Mouse (Mus musculus) CH12.LX (cell line): ENCODE measurements around the gene Pde11a. TPM values are rescaled to one million over a fixed set of nuclear protein-coding genes. Genes with fewer than 3 reads are reported as not detected.

Source experiments
- DNase-seq: peaks from one replicate; pipeline ENCODE4 v3.0.0-alpha.2; 2013; ENCODE audit errors: extremely low read depth
- H3K27ac ChIP-seq: 2 replicates; pipeline ENCODE4 v1.5.1; 2012; ENCODE audit warnings: low read depth, mild to moderate bottlenecking, control low read depth, moderate library complexity; ENCODE audit not compliant: insufficient read depth
- H3K27me3 ChIP-seq: replicated peaks from 2 replicates; pipeline ENCODE3; 2012; ENCODE audit warnings: inconsistent platforms
- H3K36me3 ChIP-seq, 2 experiments: replicated peaks in 1 of 2; 2 replicates each; pipeline versions ENCODE3 to v1.6.1; 2012; ENCODE audit warnings: inconsistent platforms in 1 of 2, low read length in 1 of 2, mild to moderate bottlenecking in 1 of 2, mixed read lengths in 1 of 2, moderate library complexity in 1 of 2; ENCODE audit not compliant: control insufficient read depth in 1 of 2, insufficient read depth in 1 of 2
- H3K4me1 ChIP-seq, 2 experiments: 2 replicates each; pipeline ENCODE4 v1.6.1; 2012; ENCODE audit warnings: inconsistent platforms in 1 of 2, moderate library complexity in 1 of 2; ENCODE audit not compliant: insufficient read depth in 2 of 2, control insufficient read depth in 1 of 2
- H3K4me2 ChIP-seq: 2 replicates; pipeline ENCODE4 v1.6.1; 2012; ENCODE audit warnings: low read depth, mild to moderate bottlenecking, control low read depth; ENCODE audit not compliant: poor library complexity, insufficient read depth, severe bottlenecking
- H3K4me3 ChIP-seq, 3 experiments: fragments of 150-350 bp in 1 of 3; sonication (generic) in 1 of 3; replicated peaks in 1 of 3; 2 replicates each; pipeline versions ENCODE3 to v1.5.1; 2011 to 2012; ENCODE audit warnings: low read depth in 2 of 3, low read length in 2 of 3, mild to moderate bottlenecking in 2 of 3, moderate library complexity in 2 of 3, control low read depth in 1 of 3, improper control_type of control experiment in 1 of 3, inconsistent platforms in 1 of 3, mixed read lengths in 1 of 3; ENCODE audit not compliant: poor library complexity in 1 of 3
- H3K79me2 ChIP-seq: replicated peaks from 2 replicates; pipeline ENCODE4 v1.6.1; 2012; ENCODE audit warnings: mild to moderate bottlenecking, moderate library complexity; ENCODE audit not compliant: control insufficient read depth, poor library complexity, insufficient read depth, severe bottlenecking; ENCODE audit errors: extremely low read depth
- H3K9ac ChIP-seq: 2 replicates; pipeline ENCODE4 v1.6.1; 2012; ENCODE audit warnings: low read depth, mild to moderate bottlenecking, control low read depth, moderate library complexity; ENCODE audit not compliant: insufficient read depth
- H3K9me3 ChIP-seq: replicated peaks from 2 replicates; pipeline ENCODE3; 2012; ENCODE audit warnings: low read length, inconsistent platforms, mixed read lengths
- CHD1 ChIP-seq: IDR thresholded peaks from 2 replicates; pipeline ENCODE4 v1.6.1; 2012; ENCODE audit warnings: low read depth, low read length, improper control_type of control experiment, inconsistent platforms
- CHD2 ChIP-seq: IDR thresholded peaks from 2 replicates; pipeline ENCODE4 v1.6.1; 2011; ENCODE audit warnings: low read length, improper control_type of control experiment
- CTCF ChIP-seq, 2 experiments: IDR thresholded peaks in 1 of 2; conservative IDR thresholded peaks in 1 of 2; 2 replicates each; pipeline ENCODE4 v1.5.1; 2011 to 2012; ENCODE audit warnings: low read depth in 2 of 2, low read length in 2 of 2, improper control_type of control experiment in 1 of 2, inconsistent platforms in 1 of 2, mild to moderate bottlenecking in 1 of 2, moderate library complexity in 1 of 2
- E2F4 ChIP-seq: IDR thresholded peaks from 2 replicates; pipeline ENCODE4 v1.6.1; 2011; ENCODE audit warnings: low read depth, low read length, improper control_type of control experiment; ENCODE audit not compliant: insufficient replicate concordance
- ELF1 ChIP-seq: IDR thresholded peaks from 2 replicates; pipeline ENCODE4 v1.6.1; 2014; ENCODE audit warnings: low read depth, mild to moderate bottlenecking, inconsistent platforms, low read length, improper control_type of control experiment
- ETS1 ChIP-seq: conservative IDR thresholded peaks from 2 replicates; pipeline ENCODE4 v1.6.1; 2012; ENCODE audit warnings: low read depth, mild to moderate bottlenecking, inconsistent platforms, low read length, improper control_type of control experiment, moderate library complexity
- JUN ChIP-seq: IDR thresholded peaks from 2 replicates; pipeline ENCODE4 v1.6.1; 2011; ENCODE audit warnings: low read depth, mild to moderate bottlenecking, low read length, improper control_type of control experiment, moderate library complexity; ENCODE audit not compliant: insufficient read depth
- KAT2A ChIP-seq: IDR thresholded peaks from 2 replicates; pipeline ENCODE4 v1.6.1; 2012; ENCODE audit warnings: low read length, improper control_type of control experiment, inconsistent platforms; ENCODE audit not compliant: insufficient replicate concordance
- MAFK ChIP-seq: IDR thresholded peaks from 2 replicates; pipeline ENCODE4 v1.6.1; 2011; ENCODE audit warnings: low read length, improper control_type of control experiment; ENCODE audit not compliant: insufficient replicate concordance
- MAX ChIP-seq: IDR thresholded peaks from 2 replicates; pipeline ENCODE4 v1.6.1; 2011; ENCODE audit warnings: low read length, improper control_type of control experiment
- MXI1 ChIP-seq: IDR thresholded peaks from 2 replicates; pipeline ENCODE4 v1.6.1; 2011; ENCODE audit warnings: mild to moderate bottlenecking, low read depth, low read length, improper control_type of control experiment
- MYC ChIP-seq: IDR thresholded peaks from 2 replicates; pipeline ENCODE4 v1.6.1; 2011; ENCODE audit warnings: low read depth, mild to moderate bottlenecking, improper control_type of control experiment, low read length
- NELFE ChIP-seq: IDR thresholded peaks from 2 replicates; pipeline ENCODE4 v1.6.1; 2011; ENCODE audit warnings: low read depth, low read length, improper control_type of control experiment
- POLR2AphosphoS2 ChIP-seq: IDR thresholded peaks from 2 replicates; pipeline ENCODE4 v1.6.1; 2011; ENCODE audit warnings: low read depth, low read length, improper control_type of control experiment
- RCOR1 ChIP-seq: conservative IDR thresholded peaks from 2 replicates; pipeline ENCODE4 v1.6.1; 2012; ENCODE audit warnings: low read depth, mild to moderate bottlenecking, inconsistent platforms, low read length, improper control_type of control experiment
- SMC3 ChIP-seq: IDR thresholded peaks from 2 replicates; pipeline ENCODE4 v1.6.1; 2011; ENCODE audit warnings: low read depth, low read length, improper control_type of control experiment
- TBP ChIP-seq: conservative IDR thresholded peaks from 2 replicates; pipeline ENCODE4 v1.6.1; 2011; ENCODE audit warnings: low read depth, low read length, improper control_type of control experiment
- TCF12 ChIP-seq: IDR thresholded peaks from 2 replicates; pipeline ENCODE4 v1.6.1; 2014; ENCODE audit warnings: low read depth, mild to moderate bottlenecking, inconsistent platforms, low read length, improper control_type of control experiment
- USF1 ChIP-seq: IDR thresholded peaks from 2 replicates; pipeline ENCODE4 v1.6.1; 2014; ENCODE audit warnings: low read depth, mild to moderate bottlenecking, inconsistent platforms, low read length, improper control_type of control experiment
- USF2 ChIP-seq: conservative IDR thresholded peaks from 2 replicates; pipeline ENCODE4 v1.6.1; 2011; ENCODE audit warnings: low read depth, low read length, improper control_type of control experiment
- ZC3H11A ChIP-seq: IDR thresholded peaks from 2 replicates; pipeline ENCODE4 v1.6.1; 2012; ENCODE audit warnings: low read depth, mild to moderate bottlenecking, inconsistent platforms, low read length, improper control_type of control experiment
- ZMIZ1 ChIP-seq: IDR thresholded peaks from 2 replicates; pipeline ENCODE4 v1.6.1; 2012; ENCODE audit warnings: low read depth, mild to moderate bottlenecking, inconsistent platforms, low read length, improper control_type of control experiment
- ZNF384 ChIP-seq: IDR thresholded peaks from 2 replicates; pipeline ENCODE4 v1.6.1; 2012; ENCODE audit warnings: low read depth, low read length, improper control_type of control experiment, inconsistent platforms
- dilution Hi-C: fragments of 300-500 bp; cut with MboI; formaldehyde crosslinking; loops from 2 replicates; pipeline ENCODE4 v1.14.3; 2020; ENCODE audit warnings: low sequenced_read_pairs; ENCODE audit not compliant: extremely low pct_unique_long_range_greater_than_20kb, extremely low pct_ligation_motif_present
- in situ Hi-C: fragments of 300-500 bp; cut with MboI; formaldehyde crosslinking; loops from 3 replicates; pipeline ENCODE4 v1.14.3; 2019; ENCODE audit warnings: low sequenced_read_pairs, low pct_ligation_motif_present, low pct_unique_long_range_greater_than_20kb, mixed read lengths
- polyA plus RNA-seq: library from polyadenylated mRNA; unstranded; fragments of >175 nt; gene quantifications from 2 replicates; pipeline ENCODE4 v1.2.1, GENCODE M21; 2012; ENCODE audit warnings: low read depth; ENCODE audit not compliant: insufficient read length
- total RNA-seq, 2 experiments: library from RNA; depleted of rRNA; stranded (reverse); fragments of 300-350 nt in 1 of 2; fragments of >200 nt in 1 of 2; gene quantifications; 2 replicates each; pipeline ENCODE4 v1.2.3; 2012 to 2014

The Pde11a gene
- total and polyA plus RNA-seq, 3 experiments: 0.14 to 0.38 (median 0.21) TPM

DNA sequence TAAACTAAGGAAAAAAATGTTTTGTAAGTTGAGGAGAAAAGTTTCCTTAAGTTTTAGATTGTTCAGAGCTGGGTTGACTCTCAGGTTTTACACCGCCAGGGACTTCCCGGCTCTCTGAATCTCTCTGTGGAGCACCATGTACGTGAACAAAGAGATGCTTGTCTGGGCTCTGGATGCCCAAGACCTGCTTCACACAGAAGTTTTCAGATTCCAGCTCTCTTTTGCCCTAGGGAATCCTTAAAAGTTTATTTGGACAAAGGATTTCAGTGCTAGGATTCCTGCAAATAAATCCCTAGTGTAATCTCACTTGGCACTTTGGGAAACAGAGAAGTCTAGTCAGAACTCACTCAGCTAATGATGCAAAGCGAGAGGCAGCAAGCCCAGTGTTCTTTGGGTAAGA, 348.9 kb downstream of the Pde11a start:
- Histone ChIP-seq H3K4me2 (no peak overlapping the region), H3K79me2 (no peaks in the 10 kb centered on the region), H3K4me3 (no peak overlapping the region), H3K9ac (no peak overlapping the region), H3K4me1 (peaks cover 12 to 53% of the 10 kb centered on the region in 2 experiments), H3K36me3 (no peaks in the 10 kb centered on the region), H3K27ac (no peak overlapping the region), H3K9me3 (no peaks in the 10 kb centered on the region), H3K27me3 (no peaks in the 10 kb centered on the region)
- TF ChIP-seq MAFK (0 out of 2 replicates have a peak, but pooled peaks have one; percentile 5), RCOR1 (no peak), POLR2AphosphoS2 (no peak), NELFE (no peak), ETS1 (no peak), USF1 (no peak), ELF1 (no peak), TBP (no peak), CHD2 (no peak)
- no peak for DNase-seq
- in situ Hi-C loops: loop anchor here (10.0 kb wide), 1 partner anchor 115 kb away; no protein-coding TSS in a partner anchor
- dilution Hi-C loops: no loop called here

GRCm38 (mm10) chr2:75988779-75989363, 349.7 kb downstream of the Pde11a start:
- in situ Hi-C loops: loop anchor here (10.0 kb wide), 1 partner anchor 116 kb away; no protein-coding TSS in a partner anchor
- peaks cover 12 to 53% of the 10 kb centered on the region in 2 experiments for H3K4me1 ChIP-seq
- no peaks in the 10 kb centered on the region for H3K36me3 ChIP-seq
- no peaks in the 10 kb centered on the region for H3K9me3 ChIP-seq
- no peak overlapping the region for H3K4me3 ChIP-seq
- no peak overlapping the region for H3K9ac ChIP-seq
- DNase-seq: no peak
- no peak overlapping the region for H3K4me2 ChIP-seq
- no peaks in the 10 kb centered on the region for H3K79me2 ChIP-seq
- TF ChIP-seq MAX (no peak), CHD1 (no peak), SMC3 (no peak), ZMIZ1 (no peak), USF2 (no peak), TBP (no peak), CTCF (conservative IDR thresholded peaks at IDR 0.05 in 1 of 2, IDR thresholded peaks at IDR 0.05 in 1 of 2; ENCODE audit: low read depth in 2 of 2, low read length in 2 of 2) (no peak), E2F4 (no peak), TCF12 (no peak), ZNF384 (no peak; the same call in 1 of the 2 replicates), NELFE (no peak), KAT2A (no peak), MYC (no peak), JUN (no peak), MXI1 (no peak), ZC3H11A (no peak)
- no peak overlapping the region for H3K27ac ChIP-seq
- dilution Hi-C loops: no loop called here
- H3K27me3 ChIP-seq: no peaks in the 10 kb centered on the region
